Mouse (Mus musculus) forebrain, postnatal 0 days (tissue): Measurements from ENCODE around the gene Smg9. TPM values are rescaled to one million over a fixed set of nuclear protein-coding genes. Genes with fewer than 3 reads are reported as not detected.
A peak's percentile ranks its signal among the peaks of the same experiment; 100 is the strongest.

Source experiments
- ATAC-seq: fragments of 200-750 bp; cut with Nextera tagmentation; 2 replicates; pipeline ENCODE4 v1.8.0; 2017; ENCODE audit warnings: mild to moderate bottlenecking, moderate library complexity
- DNase-seq: peaks from one replicate; pipeline ENCODE4 v3.0.0-alpha.2; 2015
- H3K27ac ChIP-seq: fragments of 300-500 bp; sonication (generic); 2 replicates; pipeline ENCODE4 v1.5.1; 2014; ENCODE audit warnings: low read depth, mild to moderate bottlenecking, antibody characterized with exemption, low read length, moderate library complexity, mixed read lengths
- H3K27me3 ChIP-seq: fragments of 300-500 bp; sonication (generic); 2 replicates; pipeline ENCODE4 v1.6.1; 2014; ENCODE audit warnings: mild to moderate bottlenecking, low read length, mixed read lengths; ENCODE audit not compliant: insufficient read depth
- H3K36me3 ChIP-seq: fragments of 300-500 bp; sonication (generic); 2 replicates; pipeline ENCODE4 v1.6.1; 2014; ENCODE audit warnings: mild to moderate bottlenecking, moderate library complexity; ENCODE audit not compliant: insufficient read depth
- H3K4me1 ChIP-seq: fragments of 300-500 bp; sonication (generic); 2 replicates; pipeline ENCODE4 v1.6.1; 2014; ENCODE audit warnings: antibody characterized with exemption; ENCODE audit not compliant: insufficient read depth
- H3K4me2 ChIP-seq: fragments of 300-500 bp; sonication (generic); 2 replicates; pipeline ENCODE4 v1.6.1; 2014; ENCODE audit warnings: low read depth, mild to moderate bottlenecking, moderate library complexity
- H3K4me3 ChIP-seq: fragments of 300-500 bp; sonication (generic); 2 replicates; pipeline ENCODE4 v1.5.1; 2014; ENCODE audit warnings: low read depth, low read length, mixed read lengths
- H3K9ac ChIP-seq: fragments of 300-500 bp; sonication (generic); 2 replicates; pipeline ENCODE4 v1.6.1; 2014; ENCODE audit warnings: mild to moderate bottlenecking
- H3K9me3 ChIP-seq: fragments of 300-500 bp; sonication (generic); 2 replicates; pipeline ENCODE4 v1.6.1; 2016; ENCODE audit warnings: low read length
- CTCF ChIP-seq: sonication (generic); IDR thresholded peaks from 2 replicates; pipeline ENCODE4 v1.5.1; 2016; ENCODE audit warnings: antibody characterized with exemption, control low read depth, low read depth
- WGBS: fragments of 180-500 bp; shearing (Covaris S2); extraction: QIAGEN DNeasy Blood & Tissue Kit; methylation state at CpG from one replicate; pipeline ENCODE4 v1.1.7; 2014; 5-methylcytosine and 5-hydroxymethylcytosine counted together
- polyA plus RNA-seq: library from polyadenylated mRNA; unstranded; fragments of >200 nt; fragmentation: Nextera tagmentation; extraction: Ambion mirVana; gene quantifications from 2 replicates; pipeline ENCODE4 v1.2.1, GENCODE M21; 2015
- total RNA-seq: library from RNA; depleted of rRNA; stranded (reverse); fragments of >200 nt; gene quantifications from 2 replicates; pipeline ENCODE4 v1.2.3, GENCODE M21; 2014

Smg9 gene
- total and polyA plus RNA-seq, 2 experiments from 2014 or later: 28.5 to 31.8 TPM

DNA sequence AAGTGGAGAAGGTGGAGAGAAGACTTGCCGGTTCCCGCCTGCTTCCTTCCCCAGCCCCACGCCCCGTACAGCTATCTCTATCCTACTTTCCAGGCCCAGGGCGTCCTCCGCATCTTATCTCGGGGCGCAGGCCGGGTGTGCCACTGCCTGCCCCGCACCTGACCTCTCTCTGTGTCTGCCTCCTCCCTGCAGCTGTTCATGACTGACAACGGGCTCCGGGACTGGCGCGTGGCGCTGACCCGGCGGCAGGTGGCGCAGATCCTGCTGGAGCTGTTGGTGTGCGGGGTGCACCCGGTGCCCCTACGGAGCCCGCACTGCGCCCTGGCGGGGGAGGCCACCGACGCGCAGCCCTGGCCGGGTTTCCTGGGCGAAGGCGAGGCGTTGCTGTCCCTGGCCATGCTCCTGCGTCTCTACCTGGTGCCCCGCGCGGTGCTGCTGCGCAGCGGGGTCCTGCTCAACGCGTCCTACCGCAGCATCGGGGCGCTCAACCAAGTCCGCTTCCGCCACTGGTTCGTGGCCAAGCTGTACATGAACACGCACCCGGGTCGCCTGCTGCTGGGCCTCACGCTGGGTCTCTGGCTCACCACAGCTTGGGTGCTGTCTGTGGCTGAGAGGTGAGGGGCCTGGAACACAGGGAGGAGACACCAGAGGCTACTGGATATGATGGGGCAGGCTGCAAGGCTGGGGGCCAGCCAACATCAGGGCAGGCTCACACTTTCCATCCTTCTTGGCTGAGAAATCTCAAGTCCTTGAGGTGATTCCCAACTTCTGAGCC is 22.1 kb upstream of the Smg9 start:
- WGBS: 8% methylated on average over 49 of the region's 49 CpGs
- DNase-seq (no peak), ATAC-seq (peak; percentile 23)
- no peaks in the 10 kb centered on the region for H3K9me3 ChIP-seq
- no peaks in the 10 kb centered on the region for H3K36me3 ChIP-seq
- peaks cover 9% of the 10 kb centered on the region; the same call in 1 of the 2 replicates for H3K4me1 ChIP-seq
- no peak overlapping the region for H3K27ac ChIP-seq
- no peaks in the 10 kb centered on the region for H3K27me3 ChIP-seq
- peak overlapping the region; percentile 12 for H3K4me3 ChIP-seq
- no peak overlapping the region for H3K9ac ChIP-seq
- peak; percentile 54 for TF ChIP-seq CTCF
- peak overlapping the region; percentile 41 for H3K4me2 ChIP-seq

GRCm38 (mm10) chr7:24378049-24378701 is 21.2 kb upstream of the Smg9 start:
- no peaks in the 10 kb centered on the region for H3K36me3 ChIP-seq
- no peaks in the 10 kb centered on the region for H3K9me3 ChIP-seq
- H3K27ac ChIP-seq: no peak overlapping the region
- no peak overlapping the region for H3K9ac ChIP-seq
- no peak overlapping the region for H3K4me2 ChIP-seq
- no peaks in the 10 kb centered on the region for H3K27me3 ChIP-seq
- 65% methylated on average over 10 of the region's 10 CpGs for WGBS
- TF ChIP-seq CTCF: no peak
- DNase-seq: no peak
- H3K4me1 ChIP-seq: peaks cover 9% of the 10 kb centered on the region; the same call in 1 of the 2 replicates
- H3K4me3 ChIP-seq: no peak overlapping the region
- peak; percentile 32; the same call in 1 of the 2 replicates for ATAC-seq

DNA sequence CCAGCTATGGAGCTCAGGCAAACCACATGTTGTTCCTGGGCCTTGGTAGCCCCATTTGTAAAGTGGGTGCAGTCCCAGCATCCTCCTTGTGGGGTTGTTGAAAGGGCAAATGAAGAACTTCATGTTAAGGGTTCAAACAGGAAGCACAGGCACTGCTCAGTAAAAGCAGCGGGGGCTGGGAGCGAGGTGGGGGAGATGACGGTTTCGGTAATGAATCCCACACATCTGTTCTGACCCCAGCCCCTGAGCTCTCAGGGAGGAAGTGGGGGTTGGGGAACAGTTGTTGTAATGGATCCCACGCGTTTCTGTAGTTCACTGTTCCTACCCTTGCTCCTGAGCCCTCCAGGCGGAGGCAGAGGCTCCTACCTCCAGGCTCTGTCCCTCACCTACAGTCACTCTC is 19.5 kb upstream of the Smg9 start:
- Histone ChIP-seq H3K9me3 (no peaks in the 10 kb centered on the region), H3K4me1 (0 out of 2 replicates have a peak, but pooled peaks cover 4% of the 10 kb centered on the region), H3K27me3 (no peaks in the 10 kb centered on the region), H3K4me2 (no peak overlapping the region), H3K4me3 (no peak overlapping the region), H3K9ac (no peak overlapping the region), H3K27ac (no peak overlapping the region), H3K36me3 (no peaks in the 10 kb centered on the region)
- TF ChIP-seq CTCF: no peak
- DNase-seq (no peak), ATAC-seq (no peak)
- 75% methylated on average over 7 of the region's 7 CpGs for WGBS

GRCm38 (mm10) chr7:24380370-24380769 is 19.0 kb upstream of the Smg9 start:
- WGBS: 72% methylated on average over 2 of the region's 2 CpGs
- Histone ChIP-seq H3K27ac (no peak overlapping the region), H3K4me3 (no peak overlapping the region), H3K4me2 (no peak overlapping the region), H3K9me3 (no peaks in the 10 kb centered on the region), H3K36me3 (no peaks in the 10 kb centered on the region), H3K27me3 (no peaks in the 10 kb centered on the region), H3K9ac (no peak overlapping the region), H3K4me1 (0 out of 2 replicates have a peak, but pooled peaks cover 4% of the 10 kb centered on the region)
- no peak for ATAC-seq
- no peak for DNase-seq
- no peak for TF ChIP-seq CTCF

DNA sequence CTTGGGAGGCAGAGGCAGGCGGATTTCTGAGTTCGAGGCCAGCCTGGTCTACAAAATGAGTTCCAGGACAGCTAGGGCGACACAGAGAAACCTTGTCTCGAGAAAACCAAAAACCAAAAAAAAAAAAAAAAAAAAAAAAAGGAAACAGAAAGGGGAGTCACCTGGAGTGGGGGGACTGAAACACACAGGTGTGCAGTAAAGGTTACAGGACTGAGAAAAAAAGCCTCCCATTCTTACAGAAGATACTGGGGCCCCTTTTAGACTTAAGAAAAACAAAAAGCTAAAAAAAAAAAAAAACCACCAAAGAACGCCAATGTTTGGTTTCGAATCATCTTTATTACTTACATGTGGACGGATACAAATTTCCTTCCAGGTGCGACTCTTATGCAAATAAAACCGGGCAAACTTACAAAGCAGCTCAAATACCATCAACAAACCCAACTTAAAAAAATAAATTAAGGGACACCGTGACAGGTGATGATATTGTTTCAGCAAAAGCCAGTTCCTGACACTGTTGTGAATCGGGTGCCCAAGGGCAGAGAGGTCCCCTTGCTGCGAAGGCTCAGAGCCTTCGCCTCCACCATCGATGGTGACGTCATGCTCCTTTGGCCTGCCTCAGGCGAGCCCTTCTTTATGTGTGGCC is 16.6 kb upstream of the Smg9 start:
- Histone ChIP-seq H3K27me3 (no peaks in the 10 kb centered on the region), H3K27ac (no peak overlapping the region), H3K36me3 (no peaks in the 10 kb centered on the region), H3K9me3 (no peaks in the 10 kb centered on the region), H3K4me3 (no peak overlapping the region), H3K4me1 (no peaks in the 10 kb centered on the region), H3K4me2 (no peak overlapping the region), H3K9ac (no peak overlapping the region)
- 80% methylated on average over 16 of the region's 16 CpGs for WGBS
- ATAC-seq (no peak), DNase-seq (no peak)
- no peak for TF ChIP-seq CTCF

DNA sequence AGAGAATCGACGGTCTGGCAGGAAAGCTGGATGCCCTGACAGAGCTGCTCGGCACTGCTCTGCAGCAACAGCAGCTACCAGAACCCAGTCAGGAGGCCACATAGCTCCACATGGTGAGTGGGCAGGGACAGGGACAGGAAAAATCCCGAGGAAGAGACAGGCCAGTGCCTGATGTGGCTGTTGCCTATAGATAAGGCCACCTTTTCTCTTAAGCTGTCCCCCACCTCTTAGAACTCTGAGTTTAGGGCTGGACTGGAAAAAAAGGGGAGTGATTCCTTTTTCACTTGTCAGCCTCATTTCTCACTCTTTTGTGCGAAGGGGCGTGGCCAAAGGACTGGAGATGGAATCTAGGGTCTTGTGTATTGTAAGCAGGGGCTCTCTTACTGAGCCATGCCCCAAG is 15.3 kb upstream of the Smg9 start:
- Histone ChIP-seq H3K4me3 (no peak overlapping the region), H3K36me3 (no peaks in the 10 kb centered on the region), H3K9me3 (no peaks in the 10 kb centered on the region), H3K9ac (no peak overlapping the region), H3K4me2 (no peak overlapping the region), H3K4me1 (no peaks in the 10 kb centered on the region), H3K27me3 (no peaks in the 10 kb centered on the region), H3K27ac (no peak overlapping the region)
- ATAC-seq (no peak), DNase-seq (no peak)
- no peak for TF ChIP-seq CTCF
- 65% methylated on average over 6 of the region's 6 CpGs for WGBS

- ATAC-seq (peak; percentile 66), DNase-seq (peak; percentile 76)
- no peaks in the 10 kb centered on the region for H3K4me1 ChIP-seq
- TF ChIP-seq CTCF: peak; percentile 88
- no peaks in the 10 kb centered on the region for H3K36me3 ChIP-seq
- WGBS: 9% methylated on average over 11 of the region's 11 CpGs
- no peaks in the 10 kb centered on the region for H3K9me3 ChIP-seq
- H3K4me2 ChIP-seq: peak overlapping the region; percentile 30; the same call in 1 of the 2 replicates
- no peak overlapping the region for H3K4me3 ChIP-seq
- no peak overlapping the region for H3K27ac ChIP-seq
- H3K27me3 ChIP-seq: no peaks in the 10 kb centered on the region
- H3K9ac ChIP-seq: no peak overlapping the region
Measured at GRCm38 (mm10) chr7:24384827-24385226, 14.6 kb upstream of the Smg9 start.
